Mouse (Mus musculus) lung, embryonic 15.5 days (tissue): ENCODE results near the gene Sim2. TPM values are rescaled to one million over a fixed set of nuclear protein-coding genes. Genes with fewer than 3 reads are reported as not detected.

Source experiments
- ATAC-seq: fragments of 200-750 bp; cut with Nextera tagmentation; 2 replicates; pipeline ENCODE4 v1.8.0; 2017; ENCODE audit warnings: moderate number of reproducible peaks, borderline replicate concordance; ENCODE audit not compliant: low FRiP score, low TSS enrichment; ENCODE audit errors: extremely low read depth
- H3K27ac ChIP-seq: fragments of 300-500 bp; sonication (generic); 2 replicates; pipeline ENCODE4 v1.5.1; 2015; ENCODE audit warnings: moderate library complexity, mild to moderate bottlenecking, inconsistent platforms
- H3K27me3 ChIP-seq: fragments of 300-500 bp; sonication (generic); 2 replicates; pipeline ENCODE4 v1.6.1; 2015; ENCODE audit warnings: inconsistent platforms
- H3K36me3 ChIP-seq: fragments of 300-500 bp; sonication (generic); 2 replicates; pipeline ENCODE4 v1.6.1; 2015; ENCODE audit warnings: inconsistent platforms
- H3K4me1 ChIP-seq: fragments of 300-500 bp; sonication (generic); 2 replicates; pipeline ENCODE4 v1.6.1; 2015; ENCODE audit warnings: inconsistent platforms
- H3K4me2 ChIP-seq: fragments of 300-500 bp; sonication (generic); 2 replicates; pipeline ENCODE4 v1.6.1; 2015; ENCODE audit warnings: inconsistent platforms, mild to moderate bottlenecking, moderate library complexity
- H3K4me3 ChIP-seq: fragments of 300-500 bp; sonication (generic); 2 replicates; pipeline ENCODE4 v1.5.1; 2015; ENCODE audit warnings: mild to moderate bottlenecking, inconsistent platforms
- H3K9ac ChIP-seq: fragments of 300-500 bp; sonication (generic); 2 replicates; pipeline ENCODE4 v1.6.1; 2015; ENCODE audit warnings: inconsistent platforms
- H3K9me3 ChIP-seq: fragments of 300-500 bp; sonication (generic); 2 replicates; pipeline ENCODE4 v1.6.1; 2016; ENCODE audit warnings: inconsistent platforms
- WGBS: fragments of 180-500 bp; shearing (Covaris S2); methylation state at CpG from one replicate; pipeline ENCODE4 v1.1.7; 2015; 5-methylcytosine and 5-hydroxymethylcytosine counted together
- polyA plus RNA-seq: library from polyadenylated mRNA; unstranded; fragments of >200 nt; fragmentation: Nextera tagmentation; extraction: Ambion mirVana; gene quantifications from 2 replicates; pipeline ENCODE4 v1.2.1, GENCODE M21; 2015

Gene Sim2
- polyA plus RNA-seq, 1 experiment from 2014 or later: 0.12 TPM

- ATAC-seq: no peak
These were observed 4.7 kb upstream of the Sim2 start for GRCm38 (mm10) chr16:94079856-94080555.

GRCm38 (mm10) chr16:94081596-94081995 is 3.1 kb upstream of the Sim2 start:
- H3K4me1 ChIP-seq: peaks cover 15% of the 10 kb centered on the region
- no peaks in the 10 kb centered on the region for H3K36me3 ChIP-seq
- H3K9me3 ChIP-seq: no peaks in the 10 kb centered on the region
- H3K9ac ChIP-seq: no peak overlapping the region
- no peak overlapping the region for H3K27ac ChIP-seq
- H3K4me2 ChIP-seq: no peak overlapping the region
- peaks cover 97% of the 10 kb centered on the region for H3K27me3 ChIP-seq
- ATAC-seq: no peak
- no peak overlapping the region for H3K4me3 ChIP-seq
- 23% methylated on average over 5 of the region's 5 CpGs for WGBS

More at GRCm38 (mm10) chr16:94079856-94080555, 4.7 kb upstream of the Sim2 start:
- H3K4me1 ChIP-seq: peaks cover 10% of the 10 kb centered on the region
- no peak overlapping the region for H3K9ac ChIP-seq
- no peak overlapping the region for H3K4me3 ChIP-seq
- no peak overlapping the region for H3K4me2 ChIP-seq
- WGBS: 4% methylated on average over 13 of the region's 13 CpGs
- peaks cover 96% of the 10 kb centered on the region for H3K27me3 ChIP-seq
- no peaks in the 10 kb centered on the region for H3K9me3 ChIP-seq
- H3K27ac ChIP-seq: no peak overlapping the region
- H3K36me3 ChIP-seq: no peaks in the 10 kb centered on the region

- no peak overlapping the region for H3K4me2 ChIP-seq
- H3K4me3 ChIP-seq: no peak overlapping the region
- peaks cover 97% of the 10 kb centered on the region for H3K27me3 ChIP-seq
- H3K36me3 ChIP-seq: no peaks in the 10 kb centered on the region
- no peak for ATAC-seq
- H3K27ac ChIP-seq: no peak overlapping the region
- no peak overlapping the region for H3K9ac ChIP-seq
- H3K4me1 ChIP-seq: peaks cover 15% of the 10 kb centered on the region
- 11% methylated on average over 8 of the region's 8 CpGs for WGBS
- H3K9me3 ChIP-seq: no peaks in the 10 kb centered on the region
These were observed 2.6 kb upstream of the Sim2 start for GRCm38 (mm10) chr16:94081996-94082708.

- H3K4me1 ChIP-seq: peaks cover 18% of the 10 kb centered on the region
- no peak overlapping the region for H3K4me2 ChIP-seq
- H3K27me3 ChIP-seq: peaks cover 97% of the 10 kb centered on the region
- no peak for ATAC-seq
- no peaks in the 10 kb centered on the region for H3K36me3 ChIP-seq
- no peak overlapping the region for H3K27ac ChIP-seq
- H3K9me3 ChIP-seq: no peaks in the 10 kb centered on the region
- 3% methylated on average over 46 of the region's 46 CpGs for WGBS
- H3K9ac ChIP-seq: no peak overlapping the region
- H3K4me3 ChIP-seq: no peak overlapping the region
These were observed 1.5 kb upstream of the Sim2 start for GRCm38 (mm10) chr16:94082960-94083847.

GRCm38 (mm10) chr16:94083848-94084525 is 744 bp upstream of the Sim2 start:
- peak overlapping the region; percentile 69 for H3K4me2 ChIP-seq

GRCm38 (mm10) chr16:94085603-94086285 is 1.0 kb downstream of the Sim2 start:
- no peak overlapping the region for H3K27ac ChIP-seq
- H3K27me3 ChIP-seq: peaks cover 98% of the 10 kb centered on the region
- H3K9ac ChIP-seq: no peak overlapping the region
- ATAC-seq: no peak
- under 1% methylated on average over 57 of the region's 57 CpGs for WGBS
- H3K4me2 ChIP-seq: peak overlapping the region; percentile 69
- no peaks in the 10 kb centered on the region for H3K36me3 ChIP-seq
- H3K4me3 ChIP-seq: peak overlapping the region; percentile 40
- no peaks in the 10 kb centered on the region for H3K9me3 ChIP-seq
- peaks cover 18% of the 10 kb centered on the region for H3K4me1 ChIP-seq

More at GRCm38 (mm10) chr16:94083848-94084525, 744 bp upstream of the Sim2 start:
- Histone ChIP-seq H3K4me1 (peaks cover 18% of the 10 kb centered on the region), H3K4me3 (no peak overlapping the region; the same call in 1 of the 2 replicates), H3K9me3 (no peaks in the 10 kb centered on the region), H3K9ac (no peak overlapping the region), H3K36me3 (no peaks in the 10 kb centered on the region), H3K27ac (no peak overlapping the region), H3K27me3 (peaks cover 98% of the 10 kb centered on the region)
- WGBS: under 1% methylated on average over 41 of the region's 41 CpGs
- ATAC-seq: no peak

GRCm38 (mm10) chr16:94086701-94087569 is 2.2 kb downstream of the Sim2 start:
- Histone ChIP-seq H3K27ac (no peak overlapping the region), H3K27me3 (peaks cover 98% of the 10 kb centered on the region), H3K4me1 (peaks cover 18% of the 10 kb centered on the region), H3K36me3 (no peaks in the 10 kb centered on the region), H3K9ac (no peak overlapping the region), H3K4me3 (no peak overlapping the region), H3K4me2 (peak overlapping the region; percentile 14; the same call in 1 of the 2 replicates), H3K9me3 (no peaks in the 10 kb centered on the region)
- WGBS: 2% methylated on average over 50 of the region's 50 CpGs
- no peak for ATAC-seq

GRCm38 (mm10) chr16:94087570-94088225 is 3.0 kb downstream of the Sim2 start:
- H3K27ac ChIP-seq: no peak overlapping the region
- H3K4me2 ChIP-seq: peak overlapping the region; percentile 14; the same call in 1 of the 2 replicates
- H3K4me3 ChIP-seq: no peak overlapping the region
- ATAC-seq: no peak
- peaks cover 18% of the 10 kb centered on the region for H3K4me1 ChIP-seq
- H3K27me3 ChIP-seq: peaks cover 98% of the 10 kb centered on the region
- 6% methylated on average over 16 of the region's 16 CpGs for WGBS
- no peaks in the 10 kb centered on the region for H3K9me3 ChIP-seq
- H3K9ac ChIP-seq: no peak overlapping the region
- H3K36me3 ChIP-seq: no peaks in the 10 kb centered on the region

- Histone ChIP-seq H3K36me3 (no peaks in the 10 kb centered on the region), H3K9me3 (no peaks in the 10 kb centered on the region), H3K27me3 (peaks cover 98% of the 10 kb centered on the region), H3K4me1 (peaks cover 18% of the 10 kb centered on the region), H3K9ac (no peak overlapping the region), H3K4me2 (no peak overlapping the region), H3K4me3 (no peak overlapping the region), H3K27ac (no peak overlapping the region)
- no peak for ATAC-seq
- 6% methylated on average over 11 of the region's 11 CpGs for WGBS
These were observed 3.6 kb downstream of the Sim2 start for GRCm38 (mm10) chr16:94088226-94088748.
